Mouse (Mus musculus): Measurements from ENCODE around the gene Loxl3.
A peak's percentile ranks its signal among the peaks of the same experiment; 100 is the strongest.

Loxl3 gene

DNA sequence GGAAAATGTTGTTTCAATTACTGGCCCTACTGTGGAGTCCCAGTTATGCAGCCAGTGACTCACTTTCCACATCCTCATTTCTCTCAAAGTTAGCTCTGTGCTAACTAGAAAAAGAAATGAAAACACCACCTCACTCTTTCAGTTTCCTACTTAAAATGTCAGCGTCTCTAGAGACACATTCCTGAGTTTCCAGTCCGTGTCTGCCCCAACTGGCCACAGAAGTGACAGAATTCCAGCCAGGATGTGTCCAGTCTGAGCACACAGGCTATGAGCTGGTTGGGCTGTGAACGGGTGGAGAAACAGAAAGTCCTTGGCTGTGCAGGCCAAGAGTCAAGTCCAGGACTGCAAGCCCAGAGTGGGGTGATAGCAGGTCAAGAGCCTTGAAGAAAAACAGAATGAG is 16.8 kb upstream of the Loxl3 start:
- no peak for DNase-seq (ENCODE audit: low read depth, low spot score)

DNA sequence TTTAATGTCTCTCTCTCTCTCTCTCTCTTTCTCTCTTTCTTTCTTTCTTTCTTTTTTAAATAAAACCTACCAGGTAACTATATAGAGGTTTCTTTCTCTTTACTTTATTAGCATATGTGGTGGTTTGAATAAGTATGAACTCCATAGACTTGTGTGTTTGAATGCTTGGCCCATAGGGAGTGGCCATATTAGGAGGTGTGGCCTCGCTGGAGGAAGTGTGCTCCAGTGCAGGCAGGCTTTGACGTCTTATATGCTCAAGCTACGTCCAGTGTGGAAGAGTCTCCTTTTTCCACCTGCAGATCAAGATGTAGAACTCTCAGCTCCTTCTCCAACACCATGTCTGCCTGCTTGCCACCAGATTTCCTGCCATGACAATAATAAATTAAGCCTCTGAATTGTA is 14.9 kb upstream of the Loxl3 start:
- DNase-seq (ENCODE audit: low read depth, low spot score), result no peak

DNA sequence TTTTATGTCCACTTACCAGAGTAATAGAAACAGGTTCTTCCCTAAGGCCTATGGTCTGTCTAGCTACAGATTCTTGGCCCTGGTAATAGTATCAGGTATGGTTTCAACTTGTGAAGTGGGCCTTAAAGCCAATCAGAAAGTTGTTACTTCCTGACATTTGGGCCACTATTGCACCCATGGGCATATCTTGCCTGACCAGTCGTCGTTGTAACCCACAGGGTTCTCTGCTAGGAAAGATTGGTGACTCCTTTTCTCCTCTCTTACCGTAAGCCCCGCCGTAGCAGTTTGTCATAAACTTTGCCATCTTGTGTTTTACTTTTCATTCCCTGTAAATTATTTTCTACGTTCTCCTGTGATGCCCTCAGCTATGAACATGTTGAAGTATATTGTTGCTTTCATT is 13.9 kb upstream of the Loxl3 start:
- DNase-seq (ENCODE audit: low read depth, low spot score), result no peak

DNA sequence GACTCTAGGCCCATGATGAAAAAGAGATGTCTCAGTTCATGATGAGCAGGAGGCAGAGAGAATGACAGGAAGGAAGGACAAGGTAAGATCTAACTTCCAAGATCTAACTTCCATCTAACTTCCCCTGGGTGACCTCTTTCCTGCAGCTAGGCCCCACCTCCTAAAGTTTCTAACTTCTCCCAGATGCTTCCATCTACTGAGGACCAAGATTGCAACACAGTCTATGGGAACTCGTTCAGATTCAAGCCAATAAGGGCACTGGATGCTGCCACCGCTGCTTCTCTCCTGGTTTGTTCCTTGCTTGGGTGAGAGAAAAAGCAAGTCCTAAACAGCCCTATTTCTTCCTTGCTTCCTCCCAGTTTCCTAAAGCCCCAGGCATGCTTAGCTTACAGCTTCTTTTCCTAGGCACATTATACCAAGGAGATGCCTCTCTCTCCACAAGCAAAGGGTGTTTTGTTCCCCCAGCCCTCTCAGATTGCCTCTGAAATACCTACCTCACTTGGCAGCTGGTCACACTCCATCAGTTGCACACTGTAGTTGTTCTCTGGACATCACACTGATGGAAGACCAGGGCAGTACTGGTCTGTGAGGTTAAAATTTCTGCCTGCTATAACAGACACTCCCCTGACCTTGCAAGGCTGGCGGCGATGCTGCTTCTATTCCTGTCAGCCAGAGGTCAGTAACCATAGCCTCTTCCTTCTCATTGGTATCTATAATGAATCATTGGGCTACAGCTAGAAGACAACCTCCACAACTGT is 13.0 kb upstream of the Loxl3 start:
- no peak for DNase-seq (ENCODE audit: low read depth, low spot score)

DNA sequence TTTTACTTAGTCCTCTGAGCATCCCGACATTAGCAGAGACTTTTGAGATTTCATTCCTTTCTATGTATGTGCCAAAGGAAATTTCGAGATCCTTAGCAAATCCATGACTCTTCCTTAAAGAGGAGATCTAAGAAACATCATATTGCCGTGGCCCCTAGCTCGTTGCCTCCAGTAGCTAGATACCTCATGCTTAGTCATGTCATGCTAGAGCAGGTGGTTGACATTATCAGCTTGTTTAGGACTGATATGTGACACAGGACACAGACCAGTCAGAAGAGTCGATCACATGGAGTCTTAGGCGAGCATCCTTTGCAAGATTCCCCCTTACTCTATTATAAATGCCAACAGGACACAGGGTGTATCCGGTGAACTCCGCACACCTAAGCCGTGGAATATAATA is 11.0 kb upstream of the Loxl3 start:
- no peak for DNase-seq (ENCODE audit: low read depth, low spot score)

DNA sequence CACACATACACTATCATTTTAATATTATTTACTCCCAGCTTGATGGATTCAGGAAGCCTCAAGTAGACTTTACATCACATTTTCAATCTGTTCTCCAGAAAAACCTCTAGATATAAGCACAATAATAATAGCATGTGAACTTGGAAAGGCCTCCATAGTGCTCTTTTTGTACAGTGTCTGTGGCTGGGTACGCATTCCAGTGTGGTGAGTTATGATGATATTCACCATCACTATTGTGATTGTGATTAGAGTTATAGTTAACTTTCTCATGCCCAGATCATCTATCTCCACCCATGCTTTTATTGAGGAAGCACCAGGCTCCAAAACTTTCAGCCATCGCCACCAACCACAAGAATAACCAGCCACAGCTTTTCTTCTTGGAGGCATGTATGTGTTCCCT is 10.2 kb upstream of the Loxl3 start:
- no peak for DNase-seq (ENCODE audit: low read depth, low spot score)

DNA sequence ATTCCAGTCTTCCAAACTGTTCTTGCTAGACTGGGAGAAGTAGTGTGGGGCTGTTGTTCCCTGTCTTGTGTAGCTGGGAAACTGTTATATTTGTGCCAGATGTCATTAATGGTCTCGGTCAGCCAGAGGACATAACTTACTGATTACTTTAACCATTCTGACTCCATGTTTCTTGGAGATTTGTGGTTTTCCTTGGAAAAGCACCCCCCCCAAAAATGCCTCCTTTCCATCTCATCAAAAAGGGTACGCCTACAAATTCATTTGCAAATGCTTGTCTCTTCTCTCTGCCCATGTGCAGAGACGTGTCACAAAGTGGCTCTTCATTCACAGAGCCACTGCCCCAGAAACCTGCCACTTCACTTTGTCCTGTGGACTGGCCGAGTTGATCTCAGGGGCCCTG is 9.6 kb upstream of the Loxl3 start:
- DNase-seq (ENCODE audit: low read depth, low spot score), result no peak

DNA sequence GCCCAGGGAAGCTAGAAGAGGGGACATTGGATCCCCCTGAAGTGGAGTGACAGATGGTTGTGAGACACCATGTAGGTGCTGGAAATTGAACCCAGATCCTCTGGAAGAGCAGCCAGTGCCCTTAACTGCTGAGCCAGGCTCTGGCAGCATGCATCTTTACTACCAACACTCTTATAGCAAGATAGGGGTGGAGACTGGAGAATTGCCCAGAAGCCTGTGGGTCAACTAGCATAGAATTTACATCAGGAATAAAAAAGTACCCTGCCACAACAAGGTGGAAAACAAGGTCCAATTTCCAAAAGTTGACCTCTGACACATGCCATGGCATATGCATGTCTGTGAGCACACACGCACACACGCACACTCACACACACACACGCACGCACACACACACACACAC is 8.8 kb upstream of the Loxl3 start:
- no peak for DNase-seq (ENCODE audit: low read depth, low spot score)

DNA sequence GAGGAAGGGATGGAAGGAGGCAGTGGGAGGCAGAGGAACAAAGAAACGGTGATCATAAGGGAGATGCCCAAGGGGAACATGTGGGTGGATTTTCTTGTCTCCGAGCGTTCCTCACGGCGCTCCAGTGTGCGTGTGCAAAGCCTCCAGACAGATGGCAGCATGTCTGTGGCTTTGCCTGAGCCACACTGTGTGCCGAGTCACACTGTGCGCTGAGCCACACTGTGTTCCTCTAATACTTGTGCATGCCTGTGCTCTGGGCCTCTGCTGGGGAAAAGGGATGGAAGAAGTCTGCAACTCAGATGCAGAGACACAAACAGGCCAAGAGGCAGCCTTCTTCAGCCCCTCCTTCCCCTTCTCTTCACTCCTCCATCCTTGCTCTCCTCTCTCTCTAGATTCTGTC is 6.7 kb upstream of the Loxl3 start:
- no peak for DNase-seq (ENCODE audit: low read depth, low spot score)

DNA sequence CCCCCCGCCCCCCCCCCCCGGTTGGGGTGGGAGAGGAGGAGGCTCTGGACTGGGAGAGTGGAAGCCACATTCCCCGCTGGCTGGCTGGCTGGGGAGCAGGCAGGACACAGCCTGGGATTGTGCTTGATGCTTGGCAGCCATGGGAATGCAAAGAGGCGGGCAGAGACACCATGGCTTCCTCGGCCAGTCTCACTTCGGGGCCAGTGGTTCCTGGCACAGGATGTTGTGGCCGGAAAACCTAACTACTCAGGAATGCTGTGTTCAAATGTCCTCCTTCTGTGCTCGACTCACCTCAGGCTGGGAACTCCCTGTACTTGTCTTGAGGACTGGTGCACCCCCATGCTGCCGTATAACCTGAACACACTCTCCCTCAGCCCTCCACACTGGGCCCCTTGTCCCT is 6.3 kb upstream of the Loxl3 start:
- no peak for DNase-seq (ENCODE audit: low read depth, low spot score)

DNA sequence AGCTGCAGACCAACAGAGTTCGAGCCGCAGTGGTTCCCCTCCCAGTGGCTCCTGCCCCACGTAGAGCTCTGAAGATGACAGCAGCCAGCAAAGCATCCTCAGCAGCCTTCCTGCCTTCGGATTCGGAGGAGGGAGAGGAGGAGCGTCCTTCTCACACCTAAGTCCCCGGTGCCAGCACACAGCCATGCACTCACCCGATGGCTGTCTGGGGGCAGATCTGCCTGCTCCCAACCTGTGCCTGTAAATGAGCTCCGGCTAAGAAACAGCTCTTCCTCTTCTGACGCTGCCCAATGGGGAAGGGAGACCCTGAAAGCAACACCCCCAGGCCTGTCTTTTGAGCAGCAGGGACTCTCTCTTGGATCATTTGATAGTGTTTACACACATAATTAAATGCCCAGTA is 4.2 kb upstream of the Loxl3 start:
- DNase-seq (ENCODE audit: low read depth, low spot score), result no peak

DNA sequence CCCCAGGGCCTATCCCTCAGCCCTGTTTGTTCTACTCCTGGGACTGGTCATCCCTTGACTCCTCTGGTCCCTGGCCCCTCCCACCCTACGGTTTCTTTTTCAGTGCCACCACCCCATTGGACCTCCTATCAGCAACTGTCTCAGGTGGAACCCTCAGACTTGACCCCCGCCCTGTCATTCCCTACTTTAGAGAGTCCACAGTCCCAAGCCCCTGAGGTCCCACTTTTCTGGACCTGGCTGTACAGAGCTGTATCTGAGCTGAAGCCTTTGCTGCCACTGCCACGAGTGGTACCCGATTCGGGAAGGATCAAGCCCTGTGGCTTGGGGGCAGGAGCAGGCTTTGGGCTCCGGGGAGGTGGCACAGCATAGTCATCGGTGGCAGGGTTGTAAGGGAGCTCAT is 2.9 kb upstream of the Loxl3 start:
- DNase-seq (ENCODE audit: low read depth, low spot score), result no peak

DNA sequence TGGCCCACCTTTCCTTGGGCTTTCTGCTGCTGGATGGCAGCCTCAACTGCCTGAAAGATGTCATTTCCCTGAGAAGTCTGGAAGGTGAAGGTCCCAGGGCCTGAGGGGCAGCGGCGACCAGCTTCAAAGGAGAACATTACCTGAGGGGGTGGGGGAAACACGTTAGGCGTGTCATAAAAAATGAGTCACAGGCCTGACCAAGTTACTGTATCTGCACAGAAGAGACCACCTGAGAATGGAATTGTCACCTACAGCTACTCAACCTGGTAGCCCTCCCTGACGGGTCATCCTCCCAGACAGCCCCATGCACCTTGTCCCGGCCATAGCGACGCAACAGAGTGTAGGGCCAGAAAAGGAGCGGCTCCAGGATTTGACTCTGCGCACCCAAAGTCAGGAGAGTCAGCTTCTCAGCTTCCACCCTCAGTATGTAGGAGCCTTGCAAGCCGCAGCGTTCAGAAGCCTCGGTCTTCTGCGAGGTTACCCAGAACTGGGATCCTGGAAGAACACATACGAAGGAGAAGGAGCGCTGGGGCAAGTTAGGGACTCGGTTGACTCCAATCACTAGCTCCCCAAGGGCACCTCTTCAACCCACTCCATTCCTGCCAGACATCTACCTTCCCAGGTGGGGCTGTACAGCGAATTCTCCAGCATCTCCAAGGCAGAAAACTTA is 1.9 kb upstream of the Loxl3 start:
- no peak for DNase-seq (ENCODE audit: low read depth, low spot score)

DNA sequence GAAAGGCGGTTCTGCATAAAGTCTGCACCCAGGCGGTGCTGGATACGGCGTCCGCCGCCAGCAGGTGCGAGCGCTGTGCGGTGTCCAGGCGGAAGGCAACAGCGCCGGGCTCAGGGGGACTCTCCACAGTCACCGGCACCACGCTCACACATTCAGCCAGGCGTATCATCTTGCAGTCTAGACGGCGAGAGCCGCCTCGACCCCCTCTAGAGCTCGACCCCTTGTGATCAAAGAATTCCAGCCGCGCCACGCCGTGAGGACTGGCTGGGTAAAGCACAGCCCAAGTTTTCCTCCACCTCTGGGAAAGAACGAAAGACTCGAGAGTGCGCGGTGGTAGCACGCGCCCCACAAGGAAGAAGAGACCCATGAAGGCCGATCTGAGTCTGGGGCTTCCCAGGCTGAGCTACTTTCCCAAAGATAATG is 1.2 kb upstream of the Loxl3 start:
- peak; percentile 63 for DNase-seq (ENCODE audit: low read depth, low spot score)

DNA sequence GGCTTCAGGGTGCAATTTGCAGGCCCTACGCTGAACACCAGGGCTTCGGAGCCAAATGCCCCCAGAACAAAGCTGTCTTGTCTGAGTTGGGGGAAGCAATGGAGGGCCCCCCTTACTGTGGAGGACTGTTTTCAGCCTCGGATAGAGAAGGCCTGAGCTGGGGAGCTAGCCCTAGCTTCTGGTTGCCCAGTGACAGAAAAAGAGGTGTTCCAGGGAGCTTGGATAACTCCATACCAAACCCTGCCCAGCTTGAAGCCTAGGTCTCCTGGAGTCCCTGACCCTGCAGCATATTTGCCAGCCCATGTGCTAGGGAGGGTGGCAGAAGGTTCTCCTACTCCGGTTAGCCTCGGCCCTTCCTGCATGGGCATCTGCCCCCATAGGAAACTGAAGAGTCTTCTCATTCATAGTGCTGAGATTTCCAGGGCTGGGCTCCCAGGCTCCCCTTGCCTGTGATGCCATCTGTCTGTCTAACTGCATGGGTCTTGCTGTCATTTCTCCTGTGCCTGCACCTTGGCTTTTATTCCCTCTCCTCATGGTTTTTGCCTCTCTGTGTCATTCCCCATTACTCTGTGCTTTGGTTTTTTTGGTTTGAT is 586 bp downstream of the Loxl3 start:
- no peak for DNase-seq (ENCODE audit: low read depth, low spot score)

DNA sequence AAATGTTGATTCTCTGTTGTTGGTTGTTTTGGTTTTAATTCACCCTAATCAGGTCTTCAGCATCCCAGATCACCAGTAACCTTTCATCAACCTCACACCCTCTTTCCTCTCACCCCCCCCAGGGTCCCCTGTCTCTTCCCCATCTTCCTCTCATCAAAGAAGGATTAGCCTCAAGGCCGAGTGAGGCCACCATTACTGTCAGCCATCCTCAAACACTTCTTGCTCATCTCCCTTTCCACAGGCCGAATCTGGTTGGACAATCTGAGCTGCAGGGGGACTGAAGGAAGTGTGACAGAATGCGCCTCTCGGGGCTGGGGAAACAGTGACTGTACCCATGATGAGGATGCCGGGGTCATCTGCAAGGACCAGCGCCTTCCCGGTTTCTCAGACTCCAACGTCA is 3.2 kb downstream of the Loxl3 start:
- no peak for DNase-seq (ENCODE audit: low read depth, low spot score)

DNA sequence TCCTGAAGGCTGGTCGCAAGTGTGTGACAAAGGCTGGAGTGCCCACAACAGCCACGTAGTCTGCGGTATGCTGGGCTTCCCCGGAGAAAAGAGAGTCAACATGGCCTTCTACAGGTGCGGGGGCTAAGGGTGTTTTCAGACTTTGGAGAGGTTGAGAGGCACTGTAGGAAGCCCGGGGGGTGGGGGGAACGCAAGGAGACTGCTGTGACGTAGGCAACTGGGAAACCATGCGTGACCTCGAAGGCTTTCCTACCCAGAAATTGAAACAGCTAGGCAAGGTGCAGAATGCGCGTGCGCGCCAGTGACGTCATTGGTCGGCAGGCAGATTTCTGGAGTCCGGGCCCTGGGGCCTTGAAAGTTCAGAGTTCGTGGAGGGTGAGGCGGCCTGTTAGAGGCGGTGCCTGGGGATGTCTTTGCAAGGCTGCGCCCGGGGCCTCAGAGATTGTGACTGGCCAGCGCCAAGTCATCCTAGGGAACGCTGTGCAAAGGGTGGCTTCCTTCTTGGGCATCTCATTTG is 4.6 kb downstream of the Loxl3 start:
- DNase-seq (ENCODE audit: low read depth, low spot score), result peak; percentile 93

DNA sequence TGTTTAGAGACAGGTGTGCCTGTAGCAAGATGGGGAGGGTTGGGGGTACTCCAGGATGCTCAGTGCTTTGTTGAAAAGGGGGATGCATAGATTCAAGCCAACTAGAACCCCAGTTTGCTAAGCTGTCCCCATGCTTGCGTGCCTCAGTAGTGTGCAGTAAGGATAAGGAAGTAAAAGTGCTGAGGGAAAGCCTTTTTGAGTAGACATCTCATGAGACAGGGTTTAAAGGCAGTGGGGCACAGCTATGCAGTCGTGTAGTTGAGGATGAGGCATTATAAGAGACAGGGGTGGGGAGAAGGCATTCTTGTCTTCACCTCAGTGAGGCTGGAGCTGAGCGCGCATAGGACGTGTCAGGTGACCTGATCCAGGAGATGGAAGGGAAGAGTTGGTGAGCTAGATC is 6.6 kb downstream of the Loxl3 start:
- DNase-seq (ENCODE audit: low read depth, low spot score), result no peak

DNA sequence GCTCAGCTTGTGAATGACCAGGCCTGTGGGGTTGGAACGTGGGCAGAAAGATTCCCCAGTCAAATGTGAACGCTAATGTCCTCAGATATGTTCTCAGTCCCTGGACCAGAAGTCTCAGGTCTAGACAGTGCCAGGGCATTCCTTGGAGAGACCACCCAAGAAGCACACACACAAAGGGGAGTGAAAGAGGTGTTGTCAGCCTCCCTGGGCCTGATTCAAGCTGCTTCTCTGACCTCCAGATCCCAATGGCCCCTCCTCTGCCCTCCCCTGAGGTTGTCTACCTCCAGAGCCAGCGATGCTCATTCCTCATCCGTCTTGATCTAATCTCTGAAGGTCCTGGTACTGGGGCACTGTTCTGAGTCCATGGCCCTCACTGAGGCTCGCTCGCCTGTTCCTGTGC is 9.6 kb downstream of the Loxl3 start:
- no peak for DNase-seq (ENCODE audit: low read depth, low spot score)

DNA sequence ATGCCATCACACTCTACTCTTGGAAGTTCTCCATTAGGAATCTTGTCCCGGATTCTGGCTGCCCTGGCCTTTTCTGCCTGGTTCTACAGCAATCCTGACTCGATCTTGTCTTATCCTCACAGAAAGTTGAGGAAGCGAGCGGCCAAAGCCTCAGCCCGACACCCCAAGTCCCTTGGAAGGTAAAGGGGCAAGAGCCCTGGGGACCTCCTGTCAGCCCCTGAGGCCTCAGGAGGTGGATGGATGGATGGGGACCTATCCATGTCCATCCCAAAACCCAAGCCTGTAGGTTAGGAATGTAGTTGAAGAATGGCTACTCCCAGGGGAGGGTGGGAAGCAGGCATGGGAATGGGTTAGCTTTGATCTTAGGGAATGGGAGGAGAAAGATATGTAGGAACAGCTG is 10.0 kb downstream of the Loxl3 start:
- DNase-seq (ENCODE audit: low read depth, low spot score), result no peak

DNA sequence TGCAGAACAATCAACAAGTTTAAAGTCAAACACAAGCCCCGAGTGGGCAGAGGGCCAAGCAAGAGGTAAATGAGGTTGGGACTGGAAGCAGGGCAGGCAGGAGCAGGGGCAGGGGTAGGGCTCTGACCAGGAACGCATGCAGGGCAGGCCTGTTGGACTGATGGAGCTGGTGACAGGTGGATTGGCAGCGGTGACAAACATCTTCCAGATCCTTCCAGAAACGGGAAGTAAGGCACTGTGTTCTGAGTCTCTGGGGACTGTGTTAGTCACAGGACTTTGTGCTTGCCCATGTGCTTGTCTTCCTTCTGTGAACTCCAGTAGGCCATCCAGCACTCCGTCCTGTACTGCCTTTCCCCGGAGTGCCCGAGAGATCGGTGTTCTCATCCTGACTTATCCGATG is 10.8 kb downstream of the Loxl3 start:
- DNase-seq (ENCODE audit: low read depth, low spot score), result no peak

DNA sequence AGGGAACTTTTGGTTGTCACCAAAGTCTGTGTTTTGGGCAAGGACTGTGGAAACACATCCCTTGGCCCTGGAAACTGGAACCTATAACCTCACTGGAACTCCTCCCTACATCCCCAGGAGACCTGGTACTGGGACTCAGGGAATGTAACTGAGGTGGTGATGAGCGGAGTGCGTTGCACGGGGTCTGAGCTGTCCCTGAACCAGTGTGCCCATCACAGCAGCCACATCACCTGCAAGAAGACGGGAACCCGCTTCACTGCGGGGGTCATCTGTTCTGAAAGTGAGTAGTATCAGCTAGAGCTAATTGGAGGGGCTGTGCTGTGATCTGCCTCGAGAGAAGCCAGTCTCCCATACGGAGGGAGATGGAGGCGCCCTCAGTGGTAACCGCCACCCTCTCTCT is 15.4 kb downstream of the Loxl3 start:
- no peak for DNase-seq (ENCODE audit: low read depth, low spot score)
